Mouse (Mus musculus): Measurements from ENCODE around the gene Asb17.
"Not testable (repeated sequence)": the region's sequence is repeated elsewhere in the genome, so short reads cannot be mapped to it uniquely, and the experiment has no call there.

Gene Asb17

DNA sequence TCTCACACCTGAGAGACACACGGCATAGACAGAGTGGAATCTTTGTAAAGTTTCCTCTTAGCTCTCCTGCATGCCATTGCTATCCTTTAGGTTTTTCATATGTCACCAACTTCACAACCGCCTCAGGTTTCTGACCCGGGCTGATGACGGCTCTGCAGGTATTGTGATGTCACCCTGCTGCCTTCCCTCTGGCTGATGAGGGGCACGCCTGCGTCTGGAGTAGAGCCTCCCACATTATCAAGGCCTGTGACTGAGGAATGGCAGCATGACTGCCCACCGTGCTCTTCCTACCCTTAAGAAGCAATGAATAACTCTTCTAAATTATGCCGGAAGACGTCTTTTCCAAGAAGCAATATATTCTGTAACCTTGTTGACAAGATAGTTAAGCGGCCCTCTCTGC is at the start of gene Asb17:
Gene Asb17 (plus strand): TSS at position 180 of the 400 bp plus-strand sequence.
- no peak for DNase-seq

GRCm38 (mm10) chr3:153797574-153797973 is 46.4 kb upstream of the Asb17 start:
- no peak for DNase-seq

DNA sequence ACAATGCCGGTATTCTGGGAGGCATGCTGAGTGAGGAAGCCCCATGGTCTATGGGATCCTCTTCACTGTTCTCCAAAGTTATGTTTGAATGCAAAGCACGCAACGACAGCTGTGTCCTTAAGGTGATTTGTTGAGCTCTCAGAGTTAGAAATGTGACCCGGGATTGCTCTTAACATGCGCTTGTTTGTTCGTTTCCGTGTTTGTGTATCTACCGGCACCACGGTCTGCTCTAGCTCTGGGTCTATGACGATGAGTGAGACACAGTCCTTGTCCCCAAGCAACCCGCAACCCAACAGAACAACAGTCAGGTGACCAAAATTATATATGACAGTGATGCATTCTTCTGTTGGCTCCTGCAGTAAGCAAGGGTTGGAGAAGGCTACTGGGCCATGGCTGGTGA is 44.4 kb upstream of the Asb17 start:
- DNase-seq = no peak

GRCm38 (mm10) chr3:153800690-153801089 is 43.3 kb upstream of the Asb17 start:
- no peak for DNase-seq

GRCm38 (mm10) chr3:153801541-153801940 is 42.5 kb upstream of the Asb17 start:
- no peak for DNase-seq

DNA sequence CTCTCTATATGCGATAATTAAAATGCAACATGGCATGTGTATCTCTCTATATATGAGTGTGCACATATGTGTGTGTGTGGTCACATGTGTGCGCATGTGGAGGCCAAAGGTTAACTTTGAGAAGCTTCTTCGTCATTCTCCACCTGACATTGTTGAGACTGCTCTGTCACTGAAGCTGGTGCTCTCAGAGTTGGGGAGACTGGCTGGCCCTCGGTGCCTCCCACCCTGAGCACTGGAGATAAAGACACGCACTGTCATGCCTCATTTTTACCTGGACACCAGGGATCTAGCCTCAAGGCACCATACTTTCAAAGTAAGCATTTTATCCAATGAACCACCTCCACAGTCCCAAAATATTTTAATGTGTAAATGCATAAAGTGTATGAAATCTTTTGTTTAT is 41.4 kb upstream of the Asb17 start:
- DNase-seq = no peak

DNA sequence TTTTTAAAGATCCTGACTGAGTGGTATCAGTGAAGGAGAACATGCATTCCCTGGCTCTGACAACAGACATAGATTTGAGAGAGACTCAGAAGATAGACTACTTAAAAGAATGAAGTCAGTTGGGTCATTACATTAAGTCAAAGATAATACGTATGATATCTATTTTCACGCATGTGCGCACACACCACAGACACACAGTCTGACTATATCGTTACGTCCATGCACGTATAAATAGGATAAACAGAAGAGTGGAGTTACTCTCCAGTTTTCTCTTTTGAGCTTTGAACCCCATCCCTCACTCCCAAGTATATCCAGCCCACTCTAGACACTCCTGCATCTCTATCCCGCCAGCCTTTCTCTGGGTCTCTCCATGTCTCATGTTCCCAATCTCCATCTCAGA is 40.0 kb upstream of the Asb17 start:
- no peak for DNase-seq

- DNase-seq = peak; percentile 96 to 99
Observed at GRCm38 (mm10) chr3:153806077-153806772, 37.8 kb upstream of the Asb17 start.

DNA sequence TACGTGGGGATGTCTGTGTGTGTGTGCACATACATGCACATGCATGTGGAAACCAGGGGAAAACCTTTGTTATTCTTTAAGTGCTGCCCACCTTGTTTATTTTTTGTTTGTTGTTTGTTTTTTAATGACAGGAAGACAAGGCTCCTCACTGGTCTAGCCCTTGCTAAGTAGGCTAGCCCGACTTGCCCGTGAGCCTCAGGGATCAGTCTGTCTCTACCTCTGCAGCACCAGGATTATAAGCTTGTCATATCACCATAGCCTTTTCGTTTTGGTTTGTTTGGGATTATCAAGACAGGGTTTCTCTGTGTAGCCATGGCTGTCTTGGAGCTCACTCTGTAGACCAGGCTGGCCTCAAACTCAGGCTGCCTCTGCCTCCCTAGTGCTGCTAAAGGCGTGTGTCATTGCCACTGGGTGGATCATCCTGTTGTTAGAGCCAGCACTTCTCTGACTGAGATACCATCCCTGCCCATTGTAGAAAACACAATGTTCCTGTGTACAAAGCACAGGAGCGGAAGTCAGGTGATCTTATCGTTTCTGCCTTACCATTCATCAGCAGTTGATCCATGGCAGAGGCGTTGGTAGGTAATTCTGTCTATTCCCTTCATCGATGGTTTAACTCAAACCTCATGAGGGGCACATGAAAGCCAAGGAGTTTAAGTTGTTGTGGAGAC is 37.1 kb upstream of the Asb17 start:
- no peak for DNase-seq

GRCm38 (mm10) chr3:153807444-153808149 is 36.4 kb upstream of the Asb17 start:
- no peak for DNase-seq

GRCm38 (mm10) chr3:153808406-153808805 is 35.6 kb upstream of the Asb17 start:
- DNase-seq = no peak

- DNase-seq = no peak
Observed at GRCm38 (mm10) chr3:153814026-153814425, 30.0 kb upstream of the Asb17 start.

DNA sequence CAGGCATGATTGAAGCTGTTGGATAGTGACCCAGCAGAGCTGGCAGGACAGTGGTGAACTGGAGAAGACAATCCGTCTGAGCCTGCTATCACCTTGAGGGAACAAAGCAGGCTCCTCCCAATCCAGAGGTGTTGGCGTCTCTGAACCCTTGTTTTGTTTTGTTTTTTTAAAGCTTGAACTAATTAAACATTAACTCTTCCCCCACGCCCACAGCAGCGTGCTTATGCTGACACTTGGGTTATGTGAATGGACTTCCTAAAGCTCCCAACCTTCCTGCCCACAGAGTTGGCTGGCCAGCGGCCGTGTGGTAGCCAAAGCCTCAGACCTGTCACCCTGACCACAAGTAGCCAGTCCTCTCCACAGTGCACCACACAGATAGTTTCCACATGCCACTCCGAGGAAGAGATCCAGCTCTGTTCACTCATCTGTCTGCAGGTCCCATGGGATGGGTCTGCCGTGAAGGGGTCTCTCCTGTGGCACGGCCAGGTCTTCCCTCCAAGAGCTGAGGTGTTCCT is 26.6 kb upstream of the Asb17 start:
- DNase-seq = peak; percentile 38 to 66

- DNase-seq = no peak
Observed at GRCm38 (mm10) chr3:153818723-153819122, 25.3 kb upstream of the Asb17 start.

GRCm38 (mm10) chr3:153819438-153819837 is 24.6 kb upstream of the Asb17 start:
- DNase-seq = no peak

- DNase-seq = peak; percentile 28 to 59
Observed at GRCm38 (mm10) chr3:153823671-153824515, 20.1 kb upstream of the Asb17 start.

GRCm38 (mm10) chr3:153825197-153825596 is 18.8 kb upstream of the Asb17 start:
- no peak for DNase-seq

DNA sequence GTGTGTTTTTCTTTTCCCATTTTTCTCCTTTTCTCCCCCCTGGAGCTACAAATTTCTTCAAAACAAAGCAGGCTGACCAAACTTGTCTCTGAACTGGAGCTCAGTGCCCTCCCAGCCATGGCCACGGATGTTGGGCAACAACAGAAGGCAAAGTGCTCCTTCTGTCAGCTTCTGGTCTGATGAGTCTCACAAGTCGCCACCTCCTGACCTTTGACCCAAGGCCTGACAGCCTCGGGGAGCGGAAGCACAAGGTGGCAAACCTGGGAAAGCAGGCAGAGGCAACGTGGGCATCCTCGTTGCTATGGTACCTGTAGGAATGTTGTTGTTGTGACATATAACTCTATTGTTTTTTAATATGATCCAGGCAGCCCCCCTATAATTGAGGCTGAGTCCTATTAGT is 17.4 kb upstream of the Asb17 start:
- peak; percentile 17 to 52 for DNase-seq

GRCm38 (mm10) chr3:153829788-153830187 is 14.2 kb upstream of the Asb17 start:
- not testable (repeated sequence) for DNase-seq

DNA sequence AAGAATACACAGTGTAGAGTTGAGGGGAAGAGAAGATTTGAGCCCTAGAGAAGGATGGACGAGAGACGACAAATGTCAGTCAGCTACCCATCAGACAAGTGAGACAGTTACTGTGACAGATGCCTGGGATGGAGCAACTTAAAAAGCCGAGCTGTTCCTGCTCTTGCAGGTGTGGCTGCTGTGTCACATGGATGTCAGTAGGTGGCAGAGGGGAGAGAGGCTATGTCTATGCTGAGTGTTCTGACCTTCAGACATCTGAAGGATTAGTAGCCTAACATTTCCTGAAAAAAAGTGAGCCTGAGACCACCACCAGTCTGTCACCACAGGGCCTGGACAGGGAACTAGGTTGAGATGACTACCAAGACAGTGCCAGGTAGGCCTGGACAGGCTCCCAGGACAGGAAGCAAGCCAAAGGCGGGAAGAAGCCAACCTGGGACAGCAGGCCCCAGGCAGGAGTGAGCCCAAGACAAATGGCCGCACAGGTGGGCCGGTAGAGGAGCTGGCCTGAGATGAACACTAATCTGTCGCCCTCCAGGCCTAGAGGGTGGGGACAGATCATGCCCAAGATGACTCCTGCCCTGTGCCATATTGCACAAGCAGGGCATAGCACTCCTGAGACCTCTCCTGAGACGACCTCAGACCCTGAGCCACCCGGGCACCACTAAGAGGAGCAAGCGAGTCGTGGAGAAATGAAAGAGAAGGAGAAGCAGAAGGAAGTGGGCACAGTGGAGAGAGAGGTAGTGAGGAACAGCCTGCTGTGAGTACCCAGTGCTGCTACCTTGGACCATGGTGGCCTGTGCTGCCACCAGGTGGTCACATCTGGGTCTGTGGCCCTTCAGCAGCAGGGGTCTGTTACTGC is 12.8 kb upstream of the Asb17 start:
- peak in 1 of 2 experiments; percentile 20 for DNase-seq

DNA sequence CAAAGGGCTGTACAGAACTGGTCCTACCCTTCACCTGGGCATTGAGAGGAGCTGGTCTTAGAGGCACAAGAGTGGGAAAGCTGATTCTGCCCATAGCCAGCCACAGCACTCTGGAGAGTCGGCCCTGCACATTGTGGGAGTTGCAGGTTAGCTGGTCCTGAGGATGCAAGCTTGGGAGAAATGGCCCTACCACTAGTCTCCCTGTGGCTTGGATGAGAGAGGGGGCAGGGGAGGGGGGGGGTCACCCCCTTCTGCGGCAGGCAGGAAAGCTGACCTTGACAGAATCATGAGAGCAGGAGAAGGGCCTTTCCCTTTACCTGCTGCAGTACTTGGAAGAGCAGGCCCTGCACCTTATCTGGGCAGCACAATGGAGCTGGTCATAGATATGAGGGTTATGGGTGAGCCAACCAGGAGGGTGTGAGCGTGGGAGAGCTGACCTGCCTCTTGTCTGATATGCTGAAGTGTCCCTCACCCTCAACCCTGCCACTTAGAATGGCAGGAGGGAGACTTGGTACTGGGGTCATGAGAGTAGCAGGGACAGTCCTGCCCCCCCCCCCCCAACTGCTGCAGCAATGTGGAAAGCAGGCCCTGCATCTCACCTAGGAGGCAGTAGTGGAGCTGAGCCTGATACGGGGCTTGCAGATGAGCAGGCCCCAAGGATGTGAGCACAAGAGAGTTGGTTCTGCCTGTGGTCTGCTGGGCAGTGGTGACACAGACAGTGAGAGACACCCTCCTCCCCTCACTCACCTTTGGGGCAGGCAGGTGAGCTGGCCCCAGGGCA is 11.9 kb upstream of the Asb17 start:
- DNase-seq = no peak
